Mouse (Mus musculus): ENCODE results near the gene Gm13285. TPM values are rescaled to one million over a fixed set of nuclear protein-coding genes. Genes with fewer than 3 reads are reported as not detected.

Gm13285 gene
- not detected for polyA plus RNA-seq (2014; fragmentation: Illumina TruSeq; extraction: RNeasy Lipid Tissue Mini Kit (QIAGEN cat#74804); ENCODE audit: low read depth, low replicate concordance)

DNA sequence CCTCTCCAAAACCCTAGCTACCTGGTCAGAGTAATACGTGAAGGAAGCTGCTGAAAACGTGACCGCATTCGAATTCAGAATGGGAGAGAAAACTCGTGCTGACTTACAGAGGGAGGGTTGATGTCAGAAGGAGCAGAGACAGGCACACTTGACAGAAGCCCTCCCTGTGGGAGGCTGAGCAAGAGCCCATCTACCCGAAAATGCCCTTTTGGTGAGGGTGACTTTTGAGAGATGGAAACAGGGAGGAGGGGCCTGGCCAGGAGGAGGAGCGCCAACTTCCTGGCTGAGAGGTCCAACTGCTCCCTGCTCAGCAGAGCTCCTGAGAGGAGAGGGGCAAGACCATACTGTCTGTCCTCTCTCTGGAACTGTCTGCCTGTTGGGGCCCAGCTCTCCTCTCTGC is at the start of gene Gm13285:
Gene Gm13285 (plus strand): TSS at position 301 of the 400 bp plus-strand sequence.

DNA sequence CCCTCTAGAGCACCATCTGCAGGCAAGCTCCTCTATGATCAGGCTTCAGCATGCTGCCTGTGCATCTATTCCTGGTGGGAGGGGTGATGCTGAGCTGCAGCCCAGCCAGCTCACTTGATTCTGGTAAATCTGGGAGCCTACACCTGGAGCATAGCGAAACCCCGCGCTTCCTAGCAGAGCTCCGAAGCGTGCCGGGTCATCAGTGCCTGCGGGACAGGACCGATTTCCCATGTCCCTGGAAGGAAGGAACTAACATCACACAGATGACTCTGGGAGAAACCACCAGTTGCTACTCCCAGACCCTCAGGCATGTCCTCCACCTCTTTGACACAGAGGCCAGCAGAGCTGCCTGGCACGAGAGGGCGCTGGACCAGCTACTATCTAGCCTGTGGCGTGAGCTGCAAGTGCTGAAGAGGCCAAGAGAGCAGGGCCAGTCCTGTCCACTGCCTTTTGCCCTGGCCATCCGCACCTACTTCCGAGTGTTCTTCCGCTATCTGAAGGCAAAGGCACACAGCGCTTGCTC is 44.6 kb upstream of the Gm13285 start, which contains the start of gene Gm13271:
Gene Gm13271 (plus strand): TSS at position 51 of the 523 bp plus-strand sequence.

DNA sequence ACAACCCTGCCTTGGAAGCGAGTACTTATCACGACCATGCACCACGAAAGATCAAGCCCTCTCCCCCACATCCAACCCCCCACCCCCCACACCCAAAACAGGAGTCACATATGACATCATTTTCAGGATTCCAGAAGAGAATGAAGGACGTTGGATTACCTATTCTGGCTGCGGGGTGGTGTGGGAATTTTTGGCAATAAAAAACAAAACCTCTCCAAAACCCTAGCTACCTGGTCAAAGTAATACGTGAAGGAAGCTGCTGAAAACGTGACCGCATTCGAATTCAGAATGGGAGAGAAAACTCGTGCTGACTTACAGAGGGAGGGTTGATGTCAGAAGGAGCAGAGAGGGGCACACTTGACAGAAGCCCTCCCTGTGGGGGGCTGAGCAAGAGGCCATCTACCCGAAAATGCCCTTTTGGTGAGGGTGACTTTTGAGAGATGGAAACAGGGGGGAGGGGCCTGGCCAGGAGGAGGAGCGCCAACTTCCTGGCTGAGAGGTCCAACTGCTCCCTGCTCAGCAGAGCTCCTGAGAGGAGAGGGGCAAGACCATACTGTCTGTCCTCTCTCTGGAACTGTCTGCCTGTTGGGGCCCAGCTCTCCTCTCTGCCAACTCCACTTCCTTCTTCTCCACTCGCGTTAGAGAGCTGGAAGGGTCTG is 39.7 kb upstream of the Gm13285 start, which contains the start of gene Gm13283:
Gene Gm13283 (plus strand): TSS at position 510 of the 659 bp plus-strand sequence.

DNA sequence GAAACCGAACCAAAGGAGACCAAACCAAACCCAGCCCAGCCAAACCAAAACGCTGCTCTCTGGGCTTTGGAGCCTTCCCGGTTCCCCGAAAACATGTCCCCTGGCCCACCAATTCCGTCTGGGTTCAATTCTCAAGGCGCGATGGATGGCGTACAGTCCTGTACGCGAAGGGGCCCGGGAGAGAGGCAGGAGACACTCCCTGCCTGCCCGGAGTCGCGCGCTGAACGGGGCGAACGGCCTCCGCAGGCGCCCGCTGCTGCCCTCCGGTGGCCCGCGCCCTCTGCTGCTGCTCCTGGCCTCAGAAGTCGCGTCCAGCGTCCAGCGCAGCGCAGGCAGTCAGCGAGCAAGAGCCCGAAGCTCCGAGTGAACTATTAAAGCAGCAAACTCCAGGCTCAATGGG is 25.9 kb upstream of the Gm13285 start, which contains the start of gene Gm13290:
Gene Gm13290 (plus strand): TSS at position 301 of the 400 bp plus-strand sequence.

DNA sequence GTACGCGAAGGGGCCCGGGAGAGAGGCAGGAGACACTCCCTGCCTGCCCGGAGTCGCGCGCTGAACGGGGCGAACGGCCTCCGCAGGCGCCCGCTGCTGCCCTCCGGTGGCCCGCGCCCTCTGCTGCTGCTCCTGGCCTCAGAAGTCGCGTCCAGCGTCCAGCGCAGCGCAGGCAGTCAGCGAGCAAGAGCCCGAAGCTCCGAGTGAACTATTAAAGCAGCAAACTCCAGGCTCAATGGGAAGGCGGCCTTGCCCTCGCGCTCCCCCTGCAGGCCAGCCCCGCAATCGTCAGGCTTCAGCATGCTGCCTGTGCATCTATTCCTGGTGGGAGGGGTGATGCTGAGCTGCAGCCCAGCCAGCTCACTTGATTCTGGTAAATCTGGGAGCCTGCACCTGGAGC is 22.8 kb upstream of the Gm13285 start, which contains the start of gene Gm13289:
Gene Gm13289 (plus strand): TSS at position 301 of the 400 bp plus-strand sequence.

DNA sequence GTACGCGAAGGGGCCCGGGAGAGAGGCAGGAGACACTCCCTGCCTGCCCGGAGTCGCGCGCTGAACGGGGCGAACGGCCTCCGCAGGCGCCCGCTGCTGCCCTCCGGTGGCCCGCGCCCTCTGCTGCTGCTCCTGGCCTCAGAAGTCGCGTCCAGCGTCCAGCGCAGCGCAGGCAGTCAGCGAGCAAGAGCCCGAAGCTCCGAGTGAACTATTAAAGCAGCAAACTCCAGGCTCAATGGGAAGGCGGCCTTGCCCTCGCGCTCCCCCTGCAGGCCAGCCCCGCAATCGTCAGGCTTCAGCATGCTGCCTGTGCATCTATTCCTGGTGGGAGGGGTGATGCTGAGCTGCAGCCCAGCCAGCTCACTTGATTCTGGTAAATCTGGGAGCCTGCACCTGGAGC is 19.9 kb upstream of the Gm13285 start, which contains the start of gene Gm13272:
Gene Gm13272 (plus strand): TSS at position 301 of the 400 bp plus-strand sequence.

DNA sequence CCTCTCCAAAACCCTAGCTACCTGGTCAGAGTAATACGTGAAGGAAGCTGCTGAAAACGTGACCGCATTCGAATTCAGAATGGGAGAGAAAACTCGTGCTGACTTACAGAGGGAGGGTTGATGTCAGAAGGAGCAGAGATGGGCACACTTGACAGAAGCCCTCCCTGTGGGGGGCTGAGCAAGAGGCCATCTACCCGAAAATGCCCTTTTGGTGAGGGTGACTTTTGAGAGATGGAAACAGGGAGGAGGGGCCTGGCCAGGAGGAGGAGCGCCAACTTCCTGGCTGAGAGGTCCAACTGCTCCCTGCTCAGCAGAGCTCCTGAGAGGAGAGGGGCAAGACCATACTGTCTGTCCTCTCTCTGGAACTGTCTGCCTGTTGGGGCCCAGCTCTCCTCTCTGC is 17.6 kb upstream of the Gm13285 start, which contains the start of gene Ifnz:
Gene Ifnz (plus strand): TSS at position 301 of the 400 bp plus-strand sequence.

DNA sequence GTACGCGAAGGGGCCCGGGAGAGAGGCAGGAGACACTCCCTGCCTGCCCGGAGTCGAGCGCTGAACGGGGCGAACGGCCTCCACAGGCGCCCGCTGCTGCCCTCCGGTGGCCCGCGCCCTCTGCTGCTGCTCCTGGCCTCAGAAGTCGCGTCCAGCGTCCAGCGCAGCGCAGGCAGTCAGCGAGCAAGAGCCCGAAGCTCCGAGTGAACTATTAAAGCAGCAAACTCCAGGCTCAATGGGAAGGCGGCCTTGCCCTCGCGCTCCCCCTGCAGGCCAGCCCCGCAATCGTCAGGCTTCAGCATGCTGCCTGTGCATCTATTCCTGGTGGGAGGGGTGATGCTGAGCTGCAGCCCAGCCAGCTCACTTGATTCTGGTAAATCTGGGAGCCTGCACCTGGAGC is 14.1 kb upstream of the Gm13285 start, which contains the start of gene Gm13276:
Gene Gm13276 (plus strand): TSS at position 301 of the 400 bp plus-strand sequence.

DNA sequence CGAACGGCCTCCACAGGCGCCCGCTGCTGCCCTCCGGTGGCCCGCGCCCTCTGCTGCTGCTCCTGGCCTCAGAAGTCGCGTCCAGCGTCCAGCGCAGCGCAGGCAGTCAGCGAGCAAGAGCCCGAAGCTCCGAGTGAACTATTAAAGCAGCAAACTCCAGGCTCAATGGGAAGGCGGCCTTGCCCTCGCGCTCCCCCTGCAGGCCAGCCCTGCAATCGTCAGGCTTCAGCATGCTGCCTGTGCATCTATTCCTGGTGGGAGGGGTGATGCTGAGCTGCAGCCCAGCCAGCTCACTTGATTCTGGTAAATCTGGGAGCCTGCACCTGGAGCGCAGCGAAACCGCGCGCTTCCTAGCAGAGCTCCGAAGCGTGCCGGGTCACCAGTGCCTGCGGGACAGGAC is 11.1 kb upstream of the Gm13285 start, which contains the start of gene Gm13277:
Gene Gm13277 (plus strand): TSS at position 231 of the 400 bp plus-strand sequence.

DNA sequence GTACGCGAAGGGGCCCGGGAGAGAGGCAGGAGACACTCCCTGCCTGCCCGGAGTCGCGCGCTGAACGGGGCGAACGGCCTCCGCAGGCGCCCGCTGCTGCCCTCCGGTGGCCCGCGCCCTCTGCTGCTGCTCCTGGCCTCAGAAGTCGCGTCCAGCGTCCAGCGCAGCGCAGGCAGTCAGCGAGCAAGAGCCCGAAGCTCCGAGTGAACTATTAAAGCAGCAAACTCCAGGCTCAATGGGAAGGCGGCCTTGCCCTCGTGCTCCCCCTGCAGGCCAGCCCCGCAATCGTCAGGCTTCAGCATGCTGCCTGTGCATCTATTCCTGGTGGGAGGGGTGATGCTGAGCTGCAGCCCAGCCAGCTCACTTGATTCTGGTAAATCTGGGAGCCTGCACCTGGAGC is 8.2 kb upstream of the Gm13285 start, which contains the start of gene Gm13278:
Gene Gm13278 (plus strand): TSS at position 301 of the 400 bp plus-strand sequence.

DNA sequence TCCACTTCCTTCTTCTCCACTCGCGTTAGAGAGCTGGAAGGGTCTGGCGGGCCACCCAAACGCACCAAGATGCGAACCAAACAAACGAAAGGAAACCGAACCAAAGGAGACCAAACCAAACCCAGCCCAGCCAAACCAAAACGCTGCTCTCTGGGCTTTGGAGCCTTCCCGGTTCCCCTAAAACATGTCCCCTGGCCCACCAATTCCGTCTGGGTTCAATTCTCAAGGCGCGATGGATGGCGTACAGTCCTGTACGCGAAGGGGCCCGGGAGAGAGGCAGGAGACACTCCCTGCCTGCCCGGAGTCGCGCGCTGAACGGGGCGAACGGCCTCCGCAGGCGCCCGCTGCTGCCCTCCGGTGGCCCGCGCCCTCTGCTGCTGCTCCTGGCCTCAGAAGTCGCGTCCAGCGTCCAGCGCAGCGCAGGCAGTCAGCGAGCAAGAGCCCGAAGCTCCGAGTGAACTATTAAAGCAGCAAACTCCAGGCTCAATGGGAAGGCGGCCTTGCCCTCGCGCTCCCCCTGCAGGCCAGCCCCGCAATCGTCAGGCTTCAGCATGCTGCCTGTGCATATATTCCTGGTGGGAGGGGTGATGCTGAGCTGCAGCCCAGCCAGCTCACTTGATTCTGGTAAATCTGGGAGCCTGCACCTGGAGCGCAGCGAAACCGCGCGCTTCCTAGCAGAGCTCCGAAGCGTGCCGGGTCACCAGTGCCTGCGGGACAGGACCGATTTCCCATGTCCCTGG is 5.4 kb upstream of the Gm13285 start, which contains the start of gene Gm13275:
Gene Gm13275 (plus strand): TSS at position 552 of the 740 bp plus-strand sequence.

DNA sequence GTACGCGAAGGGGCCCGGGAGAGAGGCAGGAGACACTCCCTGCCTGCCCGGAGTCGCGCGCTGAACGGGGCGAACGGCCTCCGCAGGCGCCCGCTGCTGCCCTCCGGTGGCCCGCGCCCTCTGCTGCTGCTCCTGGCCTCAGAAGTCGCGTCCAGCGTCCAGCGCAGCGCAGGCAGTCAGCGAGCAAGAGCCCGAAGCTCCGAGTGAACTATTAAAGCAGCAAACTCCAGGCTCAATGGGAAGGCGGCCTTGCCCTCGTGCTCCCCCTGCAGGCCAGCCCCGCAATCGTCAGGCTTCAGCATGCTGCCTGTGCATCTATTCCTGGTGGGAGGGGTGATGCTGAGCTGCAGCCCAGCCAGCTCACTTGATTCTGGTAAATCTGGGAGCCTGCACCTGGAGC is 2.4 kb upstream of the Gm13285 start, which contains the start of gene Gm13279:
Gene Gm13279 (plus strand): TSS at position 301 of the 400 bp plus-strand sequence.

DNA sequence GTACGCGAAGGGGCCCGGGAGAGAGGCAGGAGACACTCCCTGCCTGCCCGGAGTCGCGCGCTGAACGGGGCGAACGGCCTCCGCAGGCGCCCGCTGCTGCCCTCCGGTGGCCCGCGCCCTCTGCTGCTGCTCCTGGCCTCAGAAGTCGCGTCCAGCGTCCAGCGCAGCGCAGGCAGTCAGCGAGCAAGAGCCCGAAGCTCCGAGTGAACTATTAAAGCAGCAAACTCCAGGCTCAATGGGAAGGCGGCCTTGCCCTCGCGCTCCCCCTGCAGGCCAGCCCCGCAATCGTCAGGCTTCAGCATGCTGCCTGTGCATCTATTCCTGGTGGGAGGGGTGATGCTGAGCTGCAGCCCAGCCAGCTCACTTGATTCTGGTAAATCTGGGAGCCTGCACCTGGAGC is 3.5 kb downstream of the Gm13285 start, which contains the start of gene Gm13287:
Gene Gm13287 (plus strand): TSS at position 301 of the 400 bp plus-strand sequence.

DNA sequence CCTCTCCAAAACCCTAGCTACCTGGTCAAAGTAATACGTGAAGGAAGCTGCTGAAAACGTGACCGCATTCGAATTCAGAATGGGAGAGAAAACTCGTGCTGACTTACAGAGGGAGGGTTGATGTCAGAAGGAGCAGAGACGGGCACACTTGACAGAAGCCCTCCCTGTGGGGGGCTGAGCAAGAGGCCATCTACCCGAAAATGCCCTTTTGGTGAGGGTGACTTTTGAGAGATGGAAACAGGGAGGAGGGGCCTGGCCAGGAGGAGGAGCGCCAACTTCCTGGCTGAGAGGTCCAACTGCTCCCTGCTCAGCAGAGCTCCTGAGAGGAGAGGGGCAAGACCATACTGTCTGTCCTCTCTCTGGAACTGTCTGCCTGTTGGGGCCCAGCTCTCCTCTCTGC is 5.8 kb downstream of the Gm13285 start, which contains the start of gene Gm13288:
Gene Gm13288 (plus strand): TSS at position 301 of the 400 bp plus-strand sequence.

DNA sequence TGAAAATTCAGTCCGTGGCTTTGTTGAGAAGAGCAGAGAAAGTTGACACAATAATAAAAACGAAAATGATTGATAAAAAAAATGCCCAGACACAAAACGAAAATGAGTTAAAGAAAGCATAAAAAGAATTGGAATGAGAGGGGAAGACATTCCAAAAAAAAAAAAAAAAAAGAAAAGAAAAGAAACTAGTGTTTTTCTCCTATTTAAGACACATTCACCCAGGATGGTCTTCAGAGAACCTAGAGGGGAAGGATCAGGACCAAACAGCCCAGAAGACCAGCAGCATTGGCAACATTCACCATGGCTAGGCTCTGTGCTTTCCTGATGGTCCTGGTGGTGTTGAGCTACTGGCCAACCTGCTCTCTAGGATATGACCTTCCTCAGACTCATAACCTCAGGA is 16.5 kb downstream of the Gm13285 start, which contains the start of gene Ifna7:
Gene Ifna7 (plus strand): TSS at position 301 of the 400 bp plus-strand sequence.

DNA sequence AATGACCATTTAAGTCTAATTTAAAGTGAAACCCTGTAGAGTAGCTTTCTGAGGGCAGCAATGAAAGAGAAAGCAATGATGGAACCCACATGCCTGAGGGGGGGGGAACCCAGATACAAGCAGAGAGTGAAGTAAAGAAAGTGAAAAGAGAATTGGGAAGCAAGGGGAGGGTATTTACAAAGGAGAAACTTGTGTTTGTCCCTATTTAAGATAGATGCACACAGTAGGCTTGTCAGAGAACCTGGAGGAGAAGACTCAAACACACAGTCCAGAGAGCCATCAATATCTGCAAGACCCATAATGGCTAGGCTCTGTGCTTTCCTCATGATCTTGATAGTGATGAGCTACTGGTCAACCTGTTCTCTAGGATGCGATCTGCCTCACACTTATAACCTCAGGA is 20.2 kb downstream of the Gm13285 start, which contains the start of gene Ifna11:
Gene Ifna11 (plus strand): TSS at position 301 of the 400 bp plus-strand sequence.

DNA sequence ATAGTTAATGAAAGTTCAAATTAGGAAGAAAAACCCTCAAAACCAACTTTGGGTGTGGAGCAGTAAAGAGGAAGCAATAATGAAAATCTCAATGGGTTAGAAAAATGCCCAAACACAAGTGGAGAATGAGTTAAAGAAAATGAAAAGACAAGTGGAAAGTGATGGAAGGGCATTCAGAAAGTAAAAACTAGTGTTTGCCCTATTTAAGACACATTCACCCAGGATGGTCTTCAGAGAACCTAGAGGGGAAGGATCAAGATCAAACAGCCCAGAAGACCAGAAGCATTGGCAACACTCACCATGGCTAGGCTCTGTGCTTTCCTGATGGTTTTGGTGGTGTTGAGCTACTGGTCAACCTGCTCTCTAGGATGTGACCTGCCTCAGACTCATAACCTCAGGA is 27.7 kb downstream of the Gm13285 start, which contains the start of gene Ifna6:
Gene Ifna6 (plus strand): TSS at position 301 of the 400 bp plus-strand sequence.

DNA sequence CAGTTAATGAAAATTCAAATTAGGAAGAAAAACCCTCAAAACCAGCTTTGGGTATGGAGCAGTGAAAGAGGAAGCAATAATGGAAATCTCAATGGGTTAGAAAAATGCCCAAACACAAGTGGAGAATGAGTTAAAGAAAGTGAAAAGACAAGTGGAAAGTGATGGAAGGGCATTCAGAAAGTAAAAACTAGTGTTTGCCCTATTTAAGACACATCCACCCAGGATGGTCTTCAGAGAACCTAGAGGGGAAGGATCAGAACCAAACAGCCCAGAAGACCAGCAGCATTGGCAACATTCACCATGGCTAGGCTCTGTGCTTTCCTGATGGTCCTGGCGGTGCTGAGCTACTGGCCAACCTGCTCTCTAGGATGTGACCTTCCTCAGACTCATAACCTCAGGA is 35.8 kb downstream of the Gm13285 start, which contains the start of gene Ifna5:
Gene Ifna5 (plus strand): TSS at position 301 of the 400 bp plus-strand sequence.

DNA sequence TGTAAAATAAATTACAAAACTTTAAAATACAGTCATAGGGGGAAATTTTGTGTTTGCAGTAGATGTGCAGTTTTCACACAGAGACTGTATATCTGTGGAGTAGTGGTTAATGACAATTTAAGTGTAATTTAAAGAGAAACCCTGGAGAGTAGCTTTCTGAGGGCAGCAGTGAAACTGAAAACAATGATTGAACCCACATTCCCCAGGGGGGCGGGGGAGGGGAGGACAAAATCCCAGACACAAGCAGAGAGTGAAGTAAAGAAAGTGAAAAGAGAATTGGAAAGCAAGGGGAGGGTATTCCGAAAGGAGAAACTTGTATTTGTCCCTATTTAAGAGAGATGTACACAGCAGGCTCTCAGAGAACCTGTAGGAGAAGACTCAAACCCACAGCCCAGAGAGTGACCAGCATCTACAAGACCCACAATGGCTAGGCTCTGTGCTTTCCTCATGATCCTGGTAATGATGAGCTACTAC is 42.0 kb downstream of the Gm13285 start, which contains the start of gene Ifna4:
Gene Ifna4 (plus strand): TSS at position 424 of the 474 bp plus-strand sequence.

DNA sequence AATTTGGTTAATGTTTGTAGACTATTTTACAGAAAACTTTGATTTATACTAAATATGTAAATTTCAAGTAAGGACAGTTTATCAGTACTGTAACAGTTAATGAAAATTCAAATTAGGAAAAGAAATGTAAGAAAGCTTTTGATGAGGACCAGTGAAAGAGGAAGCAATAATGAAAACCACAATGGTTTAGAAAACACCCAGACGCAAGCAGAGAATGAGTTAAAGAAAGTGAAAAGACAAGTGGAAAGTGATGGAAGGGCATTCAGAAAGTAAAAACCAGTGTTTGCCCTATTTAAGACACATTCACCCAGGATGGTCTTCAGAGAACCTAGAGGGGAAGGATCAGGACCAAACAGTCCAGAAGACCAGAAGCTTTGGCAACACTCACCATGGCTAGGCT is 50.2 kb downstream of the Gm13285 start, which contains the start of gene Ifna1:
Gene Ifna1 (plus strand): TSS at position 390 of the 400 bp plus-strand sequence.

